Mouse (Mus musculus) embryo, embryonic 10 days (tissue): ENCODE measurements at regions not wholly inside any gene's neighbourhood (a gene's known extent, or its start where the extent isn't known, plus 50 kb on each side); places are given as distances from the start of the nearest gene placed in this dataset.

Experiments used
- DNase-seq: peaks from one replicate; pipeline ENCODE4 v3.0.0-alpha.2; 2015; ENCODE audit warnings: low spot score

DNA sequence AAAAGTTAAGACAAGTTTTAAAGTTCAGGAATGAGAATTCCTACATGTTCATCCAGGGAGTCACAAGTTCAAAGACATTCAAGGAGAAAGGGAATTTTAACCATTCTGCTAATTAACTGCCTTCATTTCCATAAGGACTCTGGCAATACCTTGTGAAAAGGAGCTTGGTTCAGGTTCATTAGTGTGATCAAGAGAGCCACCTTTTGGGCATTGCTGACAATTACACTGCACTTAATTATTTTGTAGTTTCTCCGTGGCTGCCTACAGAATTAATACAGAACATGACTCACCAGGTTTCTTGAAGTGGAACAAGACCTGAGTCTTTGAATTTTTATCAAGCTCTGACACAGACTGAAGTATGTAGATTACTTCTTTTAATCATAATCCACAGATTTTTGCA is 52.4 kb upstream of the Ankef1 start:
- peak; percentile 32 for DNase-seq
